Mouse (Mus musculus): ENCODE measurements at regions not wholly inside any gene's neighbourhood (a gene's known extent, or its start where the extent isn't known, plus 50 kb on each side); places are given as distances from the start of the nearest gene placed in this dataset.

GRCm38 (mm10) chr10:29640249-29640648, 104.6 kb upstream of the Rspo3 start:
- no peak for DNase-seq (ENCODE audit: low read depth, low spot score)

- DNase-seq (ENCODE audit: low read depth, low spot score), result no peak
Observed at GRCm38 (mm10) chr10:29635828-29636227, 100.2 kb upstream of the Rspo3 start.

- DNase-seq (ENCODE audit: low read depth, low spot score), result no peak
Observed at GRCm38 (mm10) chr10:29595455-29595854, 59.8 kb upstream of the Rspo3 start.

- no peak for DNase-seq (ENCODE audit: low read depth, low spot score)
Observed at GRCm38 (mm10) chr10:29594969-29595368, 59.3 kb upstream of the Rspo3 start.

GRCm38 (mm10) chr10:29592906-29593305, 57.2 kb upstream of the Rspo3 start:
- DNase-seq (ENCODE audit: low read depth, low spot score), result no peak

GRCm38 (mm10) chr10:29590187-29590586, 54.5 kb upstream of the Rspo3 start:
- no peak for DNase-seq (ENCODE audit: low read depth, low spot score)

- DNase-seq (ENCODE audit: low read depth, low spot score), result no peak
Observed at GRCm38 (mm10) chr10:29589739-29590138, 54.1 kb upstream of the Rspo3 start.
